Mouse (Mus musculus): ENCODE data around the gene Metrnl.

- TF ChIP-seq CTCF (IDR thresholded peaks at IDR 0.05; ENCODE audit: low read depth) (no peak), EP300 (IDR thresholded peaks at IDR 0.05; ENCODE audit: low read depth) (no peak)
Observed at GRCm38 (mm10) chr11:121714745-121715485, 13.6 kb downstream of the Metrnl start.
